Mouse (Mus musculus): Measurements from ENCODE around the gene Ttc13. TPM values are rescaled to one million over a fixed set of nuclear protein-coding genes. Genes with fewer than 3 reads are reported as not detected.
A peak's percentile ranks its signal among the peaks of the same experiment; 100 is the strongest.

The Ttc13 gene
- polyA plus RNA-seq, 1 experiment from 2014 or later = 45.5 TPM

DNA sequence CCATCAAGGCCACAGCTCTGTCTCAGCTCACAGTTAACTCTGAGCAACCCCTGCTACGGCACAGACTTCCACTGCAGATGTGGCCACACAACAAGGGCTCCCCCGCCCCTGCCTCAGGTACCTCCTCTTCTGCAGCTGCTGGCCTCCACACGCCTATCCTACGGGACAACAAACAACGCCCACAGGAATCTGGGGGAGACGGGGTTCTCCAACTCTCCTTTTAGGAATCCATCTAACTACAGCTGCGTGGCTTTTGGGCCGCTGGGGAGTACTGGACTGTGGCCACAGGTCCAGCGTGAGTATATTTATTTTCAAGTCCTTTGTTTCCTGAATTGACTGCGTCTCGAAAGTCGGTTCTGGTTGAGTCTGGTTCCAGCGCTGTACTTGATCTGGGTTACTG is 43.5 kb downstream of the Ttc13 start:
- Histone ChIP-seq H3K4me1 (ENCODE audit: control insufficient read depth, insufficient read depth, low read length) (0 out of 2 replicates have a peak, but pooled peaks cover 2% of the 10 kb centered on the region), H3K36me3 (ENCODE audit: control insufficient read depth, insufficient read depth, low read length) (peaks cover 12% of the 10 kb centered on the region), H3K27ac (ENCODE audit: low read length) (no peak overlapping the region), H3K9me3 (ENCODE audit: control insufficient read depth, low read depth, low read length) (no peaks in the 10 kb centered on the region), H3K27me3 (ENCODE audit: control insufficient read depth, insufficient read depth, low read length) (no peaks in the 10 kb centered on the region), H3K4me3 (ENCODE audit: low read depth, low read length) (no peak overlapping the region), H3K4me2 (replicated peaks; ENCODE audit: low read depth, low read length) (no peak overlapping the region), H3K9ac (replicated peaks; ENCODE audit: low read depth, low read length) (no peak overlapping the region)
- 90% methylated on average over 13 of the region's 13 CpGs for WGBS
- no peak for ATAC-seq (ENCODE audit: insufficient number of reproducible peaks, insufficient read depth, low FRiP score, low read depth)

DNA sequence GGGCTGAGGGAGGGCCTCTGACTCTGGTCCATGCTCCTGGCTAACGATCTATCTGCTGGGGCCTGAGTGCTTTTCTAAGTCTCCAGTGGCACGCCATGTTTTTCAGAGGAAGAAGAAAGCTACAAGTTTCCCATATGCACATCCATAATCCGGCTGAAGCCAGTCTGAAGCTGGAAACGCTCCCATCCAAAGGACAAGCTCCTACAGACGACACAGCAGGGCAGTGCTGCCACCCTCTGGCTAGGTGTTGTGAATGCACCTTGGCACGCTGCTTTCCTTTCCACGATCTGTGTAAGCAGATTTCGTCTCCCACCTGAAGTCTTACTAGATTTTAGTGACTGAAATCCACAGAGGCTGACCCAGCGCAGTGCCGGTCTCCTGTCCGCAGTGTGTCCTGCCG is 44.3 kb downstream of the Ttc13 start:
- H3K4me3 ChIP-seq (ENCODE audit: low read depth, low read length) = no peak overlapping the region
- H3K4me1 ChIP-seq (ENCODE audit: control insufficient read depth, insufficient read depth, low read length) = 0 out of 2 replicates have a peak, but pooled peaks cover 2% of the 10 kb centered on the region
- 47% methylated on average over 12 of the region's 12 CpGs for WGBS
- H3K9me3 ChIP-seq (ENCODE audit: control insufficient read depth, low read depth, low read length) = no peaks in the 10 kb centered on the region
- H3K4me2 ChIP-seq (replicated peaks; ENCODE audit: low read depth, low read length) = no peak overlapping the region
- ATAC-seq (ENCODE audit: insufficient number of reproducible peaks, insufficient read depth, low FRiP score, low read depth) = peak; percentile 64; the same call in 1 of the 2 replicates
- no peak overlapping the region for H3K9ac ChIP-seq (replicated peaks; ENCODE audit: low read depth, low read length)
- no peaks in the 10 kb centered on the region for H3K27me3 ChIP-seq (ENCODE audit: control insufficient read depth, insufficient read depth, low read length)
- H3K36me3 ChIP-seq (ENCODE audit: control insufficient read depth, insufficient read depth, low read length) = peaks cover 14% of the 10 kb centered on the region; the same call in 1 of the 2 replicates
- no peak overlapping the region for H3K27ac ChIP-seq (ENCODE audit: low read length)

DNA sequence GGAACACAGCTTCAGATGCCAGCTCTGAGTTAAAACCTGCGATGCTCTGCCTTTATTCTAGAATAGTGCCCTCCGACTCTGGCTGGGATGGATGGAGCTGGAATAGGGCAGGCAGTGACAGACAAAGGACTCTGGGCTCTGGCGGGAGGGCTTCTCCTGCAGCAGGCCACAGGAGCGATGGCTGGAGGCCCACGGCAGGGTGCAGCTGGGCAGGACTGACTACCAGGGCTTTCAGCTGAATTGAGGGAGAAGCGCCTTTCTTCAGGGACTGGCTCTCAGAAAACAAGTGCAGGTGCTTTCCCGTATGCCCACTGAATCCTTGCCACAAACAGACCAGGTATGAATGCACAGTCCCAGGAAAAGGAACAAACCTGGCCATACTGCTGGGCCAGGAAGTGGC is 44.7 kb downstream of the Ttc13 start:
- ATAC-seq (ENCODE audit: insufficient number of reproducible peaks, insufficient read depth, low FRiP score, low read depth) = no peak
- no peak overlapping the region for H3K9ac ChIP-seq (replicated peaks; ENCODE audit: low read depth, low read length)
- H3K27me3 ChIP-seq (ENCODE audit: control insufficient read depth, insufficient read depth, low read length) = no peaks in the 10 kb centered on the region
- no peak overlapping the region for H3K4me3 ChIP-seq (ENCODE audit: low read depth, low read length)
- H3K4me1 ChIP-seq (ENCODE audit: control insufficient read depth, insufficient read depth, low read length) = 0 out of 2 replicates have a peak, but pooled peaks cover 2% of the 10 kb centered on the region
- no peak overlapping the region for H3K27ac ChIP-seq (ENCODE audit: low read length)
- H3K4me2 ChIP-seq (replicated peaks; ENCODE audit: low read depth, low read length) = no peak overlapping the region
- 89% methylated on average over 7 of the region's 7 CpGs for WGBS
- no peaks in the 10 kb centered on the region for H3K9me3 ChIP-seq (ENCODE audit: control insufficient read depth, low read depth, low read length)
- peaks cover 11% of the 10 kb centered on the region; the same call in 1 of the 2 replicates for H3K36me3 ChIP-seq (ENCODE audit: control insufficient read depth, insufficient read depth, low read length)

DNA sequence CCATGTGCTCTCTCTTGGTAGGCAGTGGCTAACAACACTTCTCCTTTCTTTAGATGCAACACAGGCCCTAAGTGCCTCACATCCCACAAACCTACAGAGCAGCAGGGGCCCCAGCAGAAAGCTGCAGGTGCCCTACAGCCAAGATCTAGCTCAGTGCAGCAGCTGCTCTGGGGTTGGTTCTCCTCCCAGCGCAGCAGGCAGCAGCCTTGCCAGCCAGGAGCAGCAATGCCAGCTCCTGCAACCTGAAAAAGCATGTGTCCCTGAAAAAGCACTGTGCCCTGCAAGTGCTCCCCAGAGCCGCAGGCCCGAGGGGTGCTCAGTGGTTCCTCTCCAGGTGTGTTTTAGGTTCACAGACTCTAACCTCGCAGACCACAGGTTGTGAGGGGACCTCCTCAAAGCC is 45.1 kb downstream of the Ttc13 start:
- peaks cover 9% of the 10 kb centered on the region; the same call in 1 of the 2 replicates for H3K36me3 ChIP-seq (ENCODE audit: control insufficient read depth, insufficient read depth, low read length)

DNA sequence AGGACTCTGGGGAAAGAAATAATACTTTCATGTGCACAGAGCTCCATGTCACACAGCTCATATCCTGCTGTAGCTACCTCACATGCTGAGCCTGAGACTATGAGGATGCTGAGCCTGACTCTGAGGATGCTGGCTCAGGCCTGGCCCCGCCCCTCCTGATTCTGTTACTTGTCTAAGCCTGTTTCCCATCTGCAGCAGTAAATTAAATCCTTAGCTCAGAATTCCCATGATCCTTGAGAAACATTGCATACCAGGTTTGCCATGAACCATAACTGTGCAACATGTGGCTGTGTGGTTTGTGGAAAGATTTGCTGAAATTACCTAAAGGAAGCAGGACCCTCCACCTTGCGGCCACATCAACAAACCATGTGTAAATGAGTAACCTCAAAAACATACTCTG is 49.4 kb downstream of the Ttc13 start:
- H3K4me3 ChIP-seq (ENCODE audit: low read depth, low read length) = no peak overlapping the region
- 0 out of 2 replicates have a peak, but pooled peaks cover 2% of the 10 kb centered on the region for H3K4me1 ChIP-seq (ENCODE audit: control insufficient read depth, insufficient read depth, low read length)
- no peak overlapping the region for H3K4me2 ChIP-seq (replicated peaks; ENCODE audit: low read depth, low read length)
- H3K27ac ChIP-seq (ENCODE audit: low read length) = no peak overlapping the region
- no peak for ATAC-seq (ENCODE audit: insufficient number of reproducible peaks, insufficient read depth, low FRiP score, low read depth)
- no peaks in the 10 kb centered on the region for H3K9me3 ChIP-seq (ENCODE audit: control insufficient read depth, low read depth, low read length)
- H3K27me3 ChIP-seq (ENCODE audit: control insufficient read depth, insufficient read depth, low read length) = no peaks in the 10 kb centered on the region
- peaks cover 5% of the 10 kb centered on the region; the same call in 1 of the 2 replicates for H3K36me3 ChIP-seq (ENCODE audit: control insufficient read depth, insufficient read depth, low read length)
- H3K9ac ChIP-seq (replicated peaks; ENCODE audit: low read depth, low read length) = no peak overlapping the region
- 92% methylated on average over 2 of the region's 2 CpGs for WGBS

More for the DNA sequence above, 45.1 kb downstream of the Ttc13 start:
- Histone ChIP-seq H3K4me2 (replicated peaks; ENCODE audit: low read depth, low read length) (no peak overlapping the region), H3K27me3 (ENCODE audit: control insufficient read depth, insufficient read depth, low read length) (no peaks in the 10 kb centered on the region), H3K27ac (ENCODE audit: low read length) (no peak overlapping the region), H3K9ac (replicated peaks; ENCODE audit: low read depth, low read length) (no peak overlapping the region), H3K4me3 (ENCODE audit: low read depth, low read length) (no peak overlapping the region), H3K9me3 (ENCODE audit: control insufficient read depth, low read depth, low read length) (no peaks in the 10 kb centered on the region), H3K4me1 (ENCODE audit: control insufficient read depth, insufficient read depth, low read length) (0 out of 2 replicates have a peak, but pooled peaks cover 2% of the 10 kb centered on the region)
- ATAC-seq (ENCODE audit: insufficient number of reproducible peaks, insufficient read depth, low FRiP score, low read depth) = no peak
- WGBS = 92% methylated on average over 4 of the region's 4 CpGs

DNA sequence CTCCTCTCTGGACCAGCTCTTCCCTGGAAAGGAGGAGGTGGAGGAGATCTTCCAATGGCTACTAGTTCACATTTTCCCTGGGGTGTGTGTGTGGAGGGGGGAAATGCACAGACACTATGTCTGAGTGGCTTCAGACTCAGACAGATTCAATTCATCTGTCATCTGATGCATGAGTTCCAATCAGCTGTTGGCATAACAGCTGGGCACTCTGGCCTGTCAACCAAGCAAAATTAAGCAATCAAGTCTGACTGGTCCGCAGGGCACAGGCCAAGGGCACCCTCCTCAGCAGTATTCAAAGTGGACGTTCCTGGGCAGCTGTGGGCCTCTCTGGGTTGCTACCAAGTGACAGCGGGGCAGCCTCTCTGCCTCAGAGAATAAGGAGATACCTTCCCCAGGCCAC is 53.0 kb downstream of the Ttc13 start:
- no peak for ATAC-seq (ENCODE audit: insufficient number of reproducible peaks, insufficient read depth, low FRiP score, low read depth)
- peaks cover 5% of the 10 kb centered on the region; the same call in 1 of the 2 replicates for H3K36me3 ChIP-seq (ENCODE audit: control insufficient read depth, insufficient read depth, low read length)
- 76% methylated on average over 3 of the region's 3 CpGs for WGBS
- no peaks in the 10 kb centered on the region for H3K9me3 ChIP-seq (ENCODE audit: control insufficient read depth, low read depth, low read length)
- H3K9ac ChIP-seq (replicated peaks; ENCODE audit: low read depth, low read length) = no peak overlapping the region
- no peak overlapping the region for H3K4me2 ChIP-seq (replicated peaks; ENCODE audit: low read depth, low read length)
- H3K4me1 ChIP-seq (ENCODE audit: control insufficient read depth, insufficient read depth, low read length) = no peaks in the 10 kb centered on the region
- no peak overlapping the region for H3K4me3 ChIP-seq (ENCODE audit: low read depth, low read length)
- H3K27me3 ChIP-seq (ENCODE audit: control insufficient read depth, insufficient read depth, low read length) = no peaks in the 10 kb centered on the region
- H3K27ac ChIP-seq (ENCODE audit: low read length) = no peak overlapping the region

DNA sequence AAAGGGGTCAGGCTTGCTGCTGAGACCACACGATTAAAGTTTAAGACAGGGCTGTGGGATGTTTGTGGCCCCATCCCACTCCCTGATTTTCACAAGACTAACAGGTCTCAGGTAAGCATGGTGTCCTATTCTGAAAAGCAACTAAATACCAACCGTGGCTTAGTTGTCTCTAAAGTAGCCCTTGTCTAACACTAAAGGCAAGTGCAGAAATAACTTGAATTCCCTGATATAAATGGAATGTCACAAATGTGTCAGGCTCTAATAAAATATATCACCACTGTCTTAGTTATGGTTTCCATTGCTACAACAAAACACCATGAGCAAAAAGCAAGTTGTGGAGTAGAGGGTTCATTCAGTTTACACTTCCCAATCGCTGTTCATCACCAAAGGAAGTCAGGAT is 57.4 kb downstream of the Ttc13 start:
- no peak overlapping the region for H3K4me3 ChIP-seq (ENCODE audit: low read depth, low read length)
- no peak overlapping the region for H3K9ac ChIP-seq (replicated peaks; ENCODE audit: low read depth, low read length)
- H3K36me3 ChIP-seq (ENCODE audit: control insufficient read depth, insufficient read depth, low read length) = no peaks in the 10 kb centered on the region
- H3K4me1 ChIP-seq (ENCODE audit: control insufficient read depth, insufficient read depth, low read length) = peaks cover 21% of the 10 kb centered on the region
- ATAC-seq (ENCODE audit: insufficient number of reproducible peaks, insufficient read depth, low FRiP score, low read depth) = no peak
- no peaks in the 10 kb centered on the region for H3K27me3 ChIP-seq (ENCODE audit: control insufficient read depth, insufficient read depth, low read length)
- peak overlapping the region; percentile 87; the same call in 1 of the 2 replicates for H3K27ac ChIP-seq (ENCODE audit: low read length)
- 57% methylated on average over 3 of the region's 3 CpGs for WGBS
- no peak overlapping the region for H3K4me2 ChIP-seq (replicated peaks; ENCODE audit: low read depth, low read length)
- no peaks in the 10 kb centered on the region for H3K9me3 ChIP-seq (ENCODE audit: control insufficient read depth, low read depth, low read length)

DNA sequence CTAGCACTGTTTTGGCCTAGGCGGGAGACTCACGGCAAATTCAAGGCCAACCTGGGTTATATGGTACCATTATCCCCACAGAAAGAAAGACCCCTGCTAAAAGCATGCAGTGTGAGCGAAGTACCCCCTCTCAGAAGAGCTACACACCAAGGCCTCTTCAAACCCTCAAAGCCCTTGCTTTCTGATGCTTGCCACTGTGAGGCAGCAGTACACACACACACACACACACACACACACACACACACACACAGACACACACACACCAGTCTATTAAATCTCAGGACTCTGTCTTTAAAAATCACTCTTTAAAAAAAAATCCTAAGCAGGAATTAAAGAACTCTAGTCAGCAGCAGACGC is 57.9 kb downstream of the Ttc13 start:
- Histone ChIP-seq H3K9ac (replicated peaks; ENCODE audit: low read depth, low read length) (peak overlapping the region; percentile 30; the same call in 1 of the 2 replicates), H3K4me2 (replicated peaks; ENCODE audit: low read depth, low read length) (peak overlapping the region; percentile 84), H3K36me3 (ENCODE audit: control insufficient read depth, insufficient read depth, low read length) (no peaks in the 10 kb centered on the region), H3K9me3 (ENCODE audit: control insufficient read depth, low read depth, low read length) (no peaks in the 10 kb centered on the region), H3K27me3 (ENCODE audit: control insufficient read depth, insufficient read depth, low read length) (no peaks in the 10 kb centered on the region), H3K27ac (ENCODE audit: low read length) (peak overlapping the region; percentile 87), H3K4me1 (ENCODE audit: control insufficient read depth, insufficient read depth, low read length) (peaks cover 22% of the 10 kb centered on the region), H3K4me3 (ENCODE audit: low read depth, low read length) (peak overlapping the region; percentile 90; the same call in 1 of the 2 replicates)
- ATAC-seq (ENCODE audit: insufficient number of reproducible peaks, insufficient read depth, low FRiP score, low read depth) = no peak
- WGBS = 37% methylated on average over 4 of the region's 4 CpGs
